Mouse (Mus musculus): ENCODE data around the gene Cxcr6. TPM values are rescaled to one million over a fixed set of nuclear protein-coding genes. Genes with fewer than 3 reads are reported as not detected.

Gene Cxcr6
- polyA plus RNA-seq, 1 experiment from 2014 or later = not detected

- Histone ChIP-seq H3K27me3 (replicated peaks) (no peaks in the 10 kb centered on the region), H3K4me1 (peaks cover 3% of the 10 kb centered on the region), H3K4me2 (no peak overlapping the region), H3K36me3 (no peaks in the 10 kb centered on the region), H3K4me3 (replicated peaks) (no peak overlapping the region), H3K9ac (replicated peaks) (no peak overlapping the region), H3K9me3 (replicated peaks) (no peaks in the 10 kb centered on the region), H3K27ac (replicated peaks) (no peak overlapping the region)
- WGBS = 93% methylated on average over 2 of the region's 2 CpGs
- no peak for ATAC-seq (ENCODE audit: low FRiP score)
Measured at GRCm38 (mm10) chr9:123856836-123857235, 50.6 kb downstream of the Cxcr6 start.

Other genes with a start within 250 kb of the Cxcr6 start
- 0.20 and 0.35 TPM in 2 replicates for gene Slc6a20b, start 173.9 kb upstream of the Cxcr6 start, polyA plus RNA-seq (2015; fragmentation: Nextera tagmentation; extraction: Ambion mirVana)
- gene Ccr9, start 128.0 kb upstream of the Cxcr6 start, polyA plus RNA-seq (2015; fragmentation: Nextera tagmentation; extraction: Ambion mirVana) = 0.29 and 2.2 TPM in 2 replicates
- gene Slc6a20a, start 127.6 kb upstream of the Cxcr6 start, polyA plus RNA-seq (2015; fragmentation: Nextera tagmentation; extraction: Ambion mirVana) = 5.5 and 5.6 TPM in 2 replicates
- gene Lztfl1, start 88.8 kb upstream of the Cxcr6 start, polyA plus RNA-seq (2015; fragmentation: Nextera tagmentation; extraction: Ambion mirVana) = 49.3 and 54.2 TPM in 2 replicates
- gene Fyco1, start 45.4 kb downstream of the Cxcr6 start, polyA plus RNA-seq (2015; fragmentation: Nextera tagmentation; extraction: Ambion mirVana) = 14.4 and 14.7 TPM in 2 replicates
- gene Xcr1, start 55.6 kb downstream of the Cxcr6 start, polyA plus RNA-seq (2015; fragmentation: Nextera tagmentation; extraction: Ambion mirVana) = 0.06 and 0.08 TPM in 2 replicates
- 0.65 and 1.5 TPM in 2 replicates for gene Ccr1, start 162.2 kb downstream of the Cxcr6 start, polyA plus RNA-seq (2015; fragmentation: Nextera tagmentation; extraction: Ambion mirVana)
- gene Ccr1l1, start 171.9 kb downstream of the Cxcr6 start, polyA plus RNA-seq (2015; fragmentation: Nextera tagmentation; extraction: Ambion mirVana) = not detected in 2 replicates
- gene Ccr3, start 215.5 kb downstream of the Cxcr6 start, polyA plus RNA-seq (2015; fragmentation: Nextera tagmentation; extraction: Ambion mirVana) = 0.05 TPM in 1 of 2 replicates, not detected in the other